Mouse (Mus musculus) liver, adult (tissue): ENCODE measurements around the gene Mrgpra4.

ENCODE experiments used
- GATA4 ChIP-seq: IDR thresholded peaks from 2 replicates; pipeline ENCODE4 v1.6.1; 2014; ENCODE audit warnings: mild to moderate bottlenecking, low read length; ENCODE audit not compliant: insufficient replicate concordance

Gene Mrgpra4

GRCm38 (mm10) chr7:47981995-47982394 is at the start of gene Mrgpra4:
TSS of gene Mrgpra4 (minus strand) at chr7:47982095.
- TF ChIP-seq GATA4: no peak

GRCm38 (mm10) chr7:48027497-48027896 is 45.6 kb upstream of the Mrgpra4 start, which contains the start of gene Mrgprx1:
TSS of gene Mrgprx1 (minus strand) at chr7:48027597.
- no peak for TF ChIP-seq GATA4

DNA sequence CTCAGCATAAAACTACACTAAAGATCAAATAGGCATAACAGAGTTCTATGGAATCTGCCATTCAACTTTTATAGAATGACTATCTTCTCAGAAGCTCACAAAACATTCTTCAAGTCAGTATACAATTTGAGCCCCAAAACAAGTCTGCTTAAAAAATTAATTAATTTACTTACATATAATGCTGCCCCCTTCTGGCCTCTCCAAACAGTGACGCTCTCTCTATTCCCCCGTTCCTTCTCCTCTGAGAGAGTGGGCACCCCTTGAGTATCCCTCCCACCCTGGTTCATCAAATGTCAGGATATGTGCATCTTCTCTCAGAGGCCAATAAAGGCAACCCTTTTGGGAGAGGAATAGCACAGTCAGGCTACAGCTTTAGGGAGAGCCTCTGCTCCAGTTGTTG is 36.0 kb upstream of the Mrgpra4 start:
- TF ChIP-seq GATA4: no peak

GRCm38 (mm10) chr7:47995689-47996088 is 13.8 kb upstream of the Mrgpra4 start:
- TF ChIP-seq GATA4: no peak

DNA sequence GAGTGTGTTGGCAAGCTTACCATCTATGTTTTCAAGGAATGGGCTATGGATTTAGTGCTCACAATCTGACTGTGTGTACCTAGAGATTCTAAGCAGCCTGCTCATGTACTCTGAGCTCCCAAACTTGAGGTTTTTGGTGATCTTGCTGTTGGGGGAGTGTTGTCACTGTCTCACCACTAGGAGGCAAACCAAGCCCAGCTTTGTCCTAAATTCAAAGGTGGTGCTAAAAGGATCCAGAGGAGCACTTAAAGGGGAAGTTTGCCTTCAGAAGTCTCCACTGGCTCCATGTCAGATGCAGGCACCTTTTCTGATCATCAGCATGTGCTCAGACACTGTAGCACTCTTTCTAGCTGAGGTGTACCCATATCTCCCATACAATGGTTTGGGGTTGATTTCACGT is 4.9 kb upstream of the Mrgpra4 start:
- no peak for TF ChIP-seq GATA4
